Mouse (Mus musculus) liver, embryonic 12.5 days (tissue): ENCODE measurements at regions not wholly inside any gene's neighbourhood (a gene's known extent, or its start where the extent isn't known, plus 50 kb on each side); places are given as distances from the start of the nearest gene placed in this dataset.
"Not testable (repeated sequence)": the region's sequence is repeated elsewhere in the genome, so short reads cannot be mapped to it uniquely, and the experiment has no call there.

Experiments
- ATAC-seq: fragments of 200-750 bp; cut with Nextera tagmentation; 2 replicates; pipeline ENCODE4 v1.8.0; 2017; ENCODE audit warnings: moderate number of reproducible peaks, mild to moderate bottlenecking, moderate library complexity
- H3K27ac ChIP-seq: fragments of 300-500 bp; sonication (generic); 2 replicates; pipeline ENCODE4 v1.5.1; 2016; ENCODE audit warnings: mild to moderate bottlenecking
- H3K27me3 ChIP-seq: fragments of 300-500 bp; sonication (generic); replicated peaks from 2 replicates; pipeline ENCODE4 v1.6.1; 2016; ENCODE audit warnings: mild to moderate bottlenecking, moderate library complexity
- H3K36me3 ChIP-seq: fragments of 300-500 bp; sonication (generic); 2 replicates; pipeline ENCODE4 v1.6.1; 2016; ENCODE audit warnings: mild to moderate bottlenecking, moderate library complexity
- H3K4me1 ChIP-seq: fragments of 300-500 bp; sonication (generic); 2 replicates; pipeline ENCODE4 v1.6.1; 2016
- H3K4me2 ChIP-seq: fragments of 300-500 bp; sonication (generic); 2 replicates; pipeline ENCODE4 v1.6.1; 2016; ENCODE audit warnings: mild to moderate bottlenecking, moderate library complexity
- H3K4me3 ChIP-seq: fragments of 300-500 bp; sonication (generic); 2 replicates; pipeline ENCODE4 v1.5.1; 2016; ENCODE audit warnings: mild to moderate bottlenecking, moderate library complexity
- H3K9ac ChIP-seq: fragments of 300-500 bp; sonication (generic); 2 replicates; pipeline ENCODE4 v1.6.1; 2016; ENCODE audit warnings: mild to moderate bottlenecking, moderate library complexity
- H3K9me3 ChIP-seq: fragments of 300-500 bp; sonication (generic); replicated peaks from 2 replicates; pipeline ENCODE4 v1.6.1; 2016; ENCODE audit warnings: mild to moderate bottlenecking, moderate library complexity
- whole genome bisulfite sequencing: fragments of 180-500 bp; shearing (Covaris S2); methylation state at CpG from one replicate; pipeline ENCODE4 v1.1.7; 2016; ENCODE audit not compliant: insufficient replicate concordance; 5-methylcytosine and 5-hydroxymethylcytosine counted together

DNA sequence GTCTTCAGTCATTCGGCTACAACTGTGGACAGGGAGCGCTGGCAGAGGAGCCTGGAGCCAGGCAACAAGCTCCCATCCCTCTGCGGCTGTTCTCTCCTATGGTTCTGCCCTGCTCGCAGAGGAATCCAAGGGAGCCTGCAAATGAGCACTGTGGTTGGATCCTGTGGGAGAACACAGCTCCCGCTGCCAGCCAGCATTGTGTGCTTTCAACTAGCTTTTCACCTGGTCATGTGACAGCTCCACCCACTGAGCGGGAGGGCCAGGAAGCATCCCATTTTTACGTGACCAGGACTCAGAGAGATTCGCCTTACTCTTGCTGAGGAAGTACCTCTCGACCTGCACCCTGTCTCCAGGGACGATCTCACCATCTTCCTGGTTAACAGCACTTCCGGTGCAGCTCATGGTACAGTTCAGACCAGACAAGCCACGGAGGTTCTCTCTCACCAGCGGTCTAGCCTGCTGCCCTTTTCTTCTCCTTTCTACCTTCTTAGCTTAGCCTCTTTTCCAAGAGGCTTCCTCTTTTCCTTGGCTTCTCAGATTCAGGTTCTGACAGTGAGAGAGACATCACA, 186.7 kb upstream of the Kit start:
- Histone ChIP-seq H3K9me3 (no peaks in the 10 kb centered on the region), H3K27ac (no peak overlapping the region), H3K27me3 (0 out of 2 replicates have a peak, but pooled peaks cover 3% of the 10 kb centered on the region), H3K4me1 (peaks cover 27% of the 10 kb centered on the region), H3K36me3 (no peaks in the 10 kb centered on the region), H3K9ac (peak overlapping the region; percentile 47; the same call in 1 of the 2 replicates), H3K4me3 (peak overlapping the region; percentile 44), H3K4me2 (peak overlapping the region; percentile 56)
- 27% methylated on average over 13 of the region's 13 CpGs for WGBS
- ATAC-seq = peak; percentile 60

DNA sequence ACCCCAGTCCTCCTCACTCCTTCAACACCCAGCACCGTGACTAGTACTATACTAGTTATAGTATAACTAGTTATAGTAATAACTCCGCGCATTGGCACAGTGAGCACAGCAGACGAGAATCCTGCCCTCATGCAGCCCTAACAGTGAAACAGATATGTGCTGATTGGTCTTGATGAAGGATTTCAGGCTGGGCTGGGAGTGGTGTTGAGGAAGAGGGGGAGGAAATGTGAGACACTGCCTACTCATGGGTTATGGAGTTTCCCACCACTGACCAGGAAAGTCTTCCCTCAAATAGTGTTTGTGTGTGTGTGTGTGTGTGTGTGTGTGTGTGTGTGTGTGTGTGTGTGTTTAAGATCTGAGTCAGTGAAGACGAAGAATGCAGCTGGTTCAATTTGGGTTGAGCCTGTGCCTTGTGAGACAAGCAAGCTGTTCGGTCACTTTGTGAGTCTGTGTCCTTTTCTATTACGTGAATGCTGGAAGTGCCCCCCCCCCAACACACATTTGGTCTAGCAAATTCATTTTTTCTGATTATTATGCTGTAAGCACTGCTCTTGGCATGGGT, 185.9 kb upstream of the Kit start:
- 66% methylated on average over 7 of the region's 7 CpGs for WGBS
- Histone ChIP-seq H3K27ac (no peak overlapping the region; the same call in 1 of the 2 replicates), H3K4me3 (peak overlapping the region; percentile 44; the same call in 1 of the 2 replicates), H3K36me3 (no peaks in the 10 kb centered on the region), H3K9ac (no peak overlapping the region), H3K4me1 (peaks cover 27% of the 10 kb centered on the region), H3K4me2 (peak overlapping the region; percentile 56), H3K27me3 (peaks cover 3% of the 10 kb centered on the region; the same call in 1 of the 2 replicates), H3K9me3 (no peaks in the 10 kb centered on the region)
- no peak for ATAC-seq

DNA sequence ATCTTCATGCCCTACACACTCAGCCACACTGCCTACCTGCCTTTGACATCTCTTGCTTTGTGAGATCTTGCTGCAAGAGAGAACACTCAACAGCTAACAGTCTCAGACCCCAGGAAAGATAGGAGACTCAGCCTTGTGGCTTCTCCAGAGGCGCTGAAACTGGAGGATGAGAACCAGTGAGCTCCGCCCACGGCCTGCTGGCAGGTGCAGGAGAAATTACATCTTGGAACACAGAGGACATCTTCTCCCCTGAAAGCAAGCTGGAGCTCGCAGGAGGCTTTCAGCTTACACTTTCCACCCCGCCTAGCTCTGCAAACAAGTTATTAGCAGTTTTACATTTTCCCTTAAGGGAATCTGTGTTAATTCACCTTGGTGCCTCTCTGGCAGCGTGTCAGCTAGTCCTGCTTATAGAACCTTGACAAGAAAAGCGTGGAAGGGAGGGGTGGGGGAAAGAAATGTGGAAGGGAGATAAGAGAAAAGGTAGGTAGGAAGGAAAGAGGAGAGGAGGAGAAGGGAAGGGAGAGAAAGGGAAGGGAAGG, 185.2 kb upstream of the Kit start:
- ATAC-seq = no peak
- Histone ChIP-seq H3K27ac (no peak overlapping the region), H3K27me3 (peaks cover 3% of the 10 kb centered on the region; the same call in 1 of the 2 replicates), H3K4me1 (peaks cover 27% of the 10 kb centered on the region), H3K4me2 (no peak overlapping the region), H3K9me3 (no peaks in the 10 kb centered on the region), H3K4me3 (no peak overlapping the region), H3K36me3 (no peaks in the 10 kb centered on the region), H3K9ac (no peak overlapping the region)
- 60% methylated on average over 7 of the region's 7 CpGs for WGBS

DNA sequence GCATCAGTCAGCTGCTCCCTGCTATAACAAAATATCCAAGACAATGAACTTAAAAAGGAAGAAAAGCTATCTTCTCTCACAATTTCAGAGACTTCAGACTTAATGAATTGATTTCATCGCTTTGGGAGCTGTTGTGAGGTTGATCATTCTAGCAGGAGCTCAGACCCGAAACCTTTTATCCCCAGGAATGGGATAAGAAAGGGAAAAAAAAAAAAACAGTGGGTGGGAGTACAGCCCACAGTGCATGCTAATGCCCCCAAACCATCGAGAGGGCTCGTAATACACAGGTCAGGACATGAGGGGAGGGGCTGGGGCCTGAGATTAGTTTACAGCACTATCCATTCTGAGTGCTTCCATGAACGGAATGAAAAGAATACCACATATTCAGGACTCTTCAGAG, 175.9 kb upstream of the Kit start:
- no peaks in the 10 kb centered on the region for H3K9me3 ChIP-seq
- ATAC-seq = no peak
- H3K4me2 ChIP-seq = no peak overlapping the region
- no peaks in the 10 kb centered on the region for H3K36me3 ChIP-seq
- WGBS = 67% methylated on average over 5 of the region's 5 CpGs
- H3K27me3 ChIP-seq = no peaks in the 10 kb centered on the region
- no peaks in the 10 kb centered on the region for H3K4me1 ChIP-seq
- no peak overlapping the region for H3K4me3 ChIP-seq
- no peak overlapping the region for H3K27ac ChIP-seq
- no peak overlapping the region for H3K9ac ChIP-seq

DNA sequence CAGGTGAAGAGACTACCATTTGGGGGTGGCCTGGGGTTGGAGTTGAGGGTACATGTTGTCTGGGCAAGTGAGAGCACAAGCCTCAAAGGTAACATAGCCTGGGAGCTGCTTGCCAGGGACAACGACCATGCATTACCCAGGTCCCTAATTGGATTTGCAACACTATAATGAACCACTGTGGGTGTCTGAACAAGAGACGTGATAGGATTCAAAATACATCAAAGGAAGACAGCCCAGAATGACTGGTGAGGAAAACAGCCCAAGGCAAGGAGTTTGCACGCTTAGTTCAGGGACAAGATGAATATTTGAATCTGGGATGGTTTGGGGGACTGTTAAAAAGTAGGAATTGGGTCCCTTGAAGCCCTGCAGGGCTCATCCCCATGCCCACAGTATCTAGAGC, 173.0 kb upstream of the Kit start:
- Histone ChIP-seq H3K36me3 (no peaks in the 10 kb centered on the region), H3K9me3 (no peaks in the 10 kb centered on the region), H3K4me1 (no peaks in the 10 kb centered on the region), H3K9ac (no peak overlapping the region), H3K4me2 (no peak overlapping the region), H3K4me3 (no peak overlapping the region), H3K27me3 (no peaks in the 10 kb centered on the region), H3K27ac (no peak overlapping the region)
- WGBS = 65% methylated on average over 3 of the region's 3 CpGs
- ATAC-seq = no peak

DNA sequence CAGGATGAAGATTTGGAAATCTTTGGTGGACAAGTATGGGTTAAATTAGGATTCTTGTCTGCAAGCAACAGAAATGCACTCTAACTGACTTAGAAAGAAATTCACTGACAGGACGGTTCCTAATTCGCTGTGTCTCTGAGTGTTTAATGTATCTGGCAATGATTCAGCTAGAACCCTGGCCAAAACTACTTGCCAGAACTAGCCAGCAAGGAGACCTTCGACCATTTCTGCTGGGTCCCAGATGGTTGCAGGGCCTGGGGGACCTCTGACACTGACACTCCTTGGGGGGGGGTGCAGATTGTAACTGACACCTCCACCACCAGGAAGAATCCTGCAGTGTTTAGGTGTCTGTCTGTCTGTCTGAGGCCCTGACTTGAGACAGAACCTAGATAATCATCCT, 172.1 kb upstream of the Kit start:
- Histone ChIP-seq H3K4me1 (no peaks in the 10 kb centered on the region), H3K36me3 (no peaks in the 10 kb centered on the region), H3K4me3 (no peak overlapping the region), H3K27me3 (no peaks in the 10 kb centered on the region), H3K27ac (no peak overlapping the region), H3K4me2 (no peak overlapping the region), H3K9me3 (no peaks in the 10 kb centered on the region), H3K9ac (no peak overlapping the region)
- no peak for ATAC-seq
- WGBS = 70% methylated on average over 3 of the region's 3 CpGs

DNA sequence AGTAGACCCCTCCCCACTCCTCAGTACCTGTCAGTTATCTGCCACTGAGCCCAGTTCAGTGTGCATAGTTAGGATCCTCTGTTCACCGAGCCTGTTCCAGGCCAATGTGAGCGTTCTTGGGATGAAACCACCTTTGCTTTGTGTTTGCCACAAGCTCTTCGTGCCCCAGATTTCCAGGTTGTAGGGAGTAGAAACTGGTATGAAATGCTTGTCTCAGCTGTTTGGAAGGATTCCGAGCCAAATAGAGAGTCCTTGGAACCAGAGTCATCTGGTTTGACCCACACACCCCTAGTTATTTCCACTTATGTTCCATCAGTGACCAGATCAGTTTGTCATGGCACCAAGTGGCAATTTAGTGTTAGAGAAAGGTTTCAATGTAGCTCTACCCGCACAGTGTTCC, 171.2 kb upstream of the Kit start:
- H3K4me2 ChIP-seq = no peak overlapping the region
- H3K36me3 ChIP-seq = no peaks in the 10 kb centered on the region
- no peaks in the 10 kb centered on the region for H3K27me3 ChIP-seq
- no peak for ATAC-seq
- no peak overlapping the region for H3K4me3 ChIP-seq
- no peak overlapping the region for H3K27ac ChIP-seq
- no peaks in the 10 kb centered on the region for H3K4me1 ChIP-seq
- no peaks in the 10 kb centered on the region for H3K9me3 ChIP-seq
- WGBS = 65% methylated on average over 5 of the region's 5 CpGs
- no peak overlapping the region for H3K9ac ChIP-seq

DNA sequence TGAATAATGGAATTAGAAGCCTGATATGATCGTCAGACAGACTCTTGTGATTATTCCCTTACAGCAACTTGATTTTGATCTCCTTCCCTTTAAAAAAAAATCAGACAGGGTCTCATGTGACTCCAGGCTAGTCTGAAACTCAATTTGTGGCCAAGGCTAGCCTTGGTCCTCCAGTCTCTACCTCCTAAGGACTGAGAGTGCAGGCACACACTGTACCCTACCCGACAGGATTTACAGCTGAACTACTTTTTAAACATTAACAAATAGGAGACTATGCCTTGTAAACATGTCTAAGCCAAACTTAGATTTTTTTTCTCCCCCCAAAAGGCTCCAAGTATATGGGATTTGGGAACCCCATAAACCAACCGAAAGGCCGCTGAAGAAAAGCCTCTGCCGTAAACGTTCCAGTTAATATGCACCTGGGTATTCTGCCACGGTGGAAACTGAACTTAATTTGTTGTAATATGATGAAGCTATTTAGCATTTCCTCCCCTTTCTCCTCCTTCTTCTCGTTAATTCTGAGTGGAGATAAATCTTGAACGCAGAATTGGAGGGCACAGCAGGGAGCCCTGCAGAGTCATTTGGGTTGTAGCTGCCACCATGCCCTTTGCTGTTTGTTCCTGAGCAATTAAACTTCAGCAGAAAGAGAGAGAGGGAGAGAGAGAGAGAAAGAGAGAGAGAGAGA, 170.0 kb upstream of the Kit start:
- ATAC-seq = no peak
- Histone ChIP-seq H3K27ac (no peak overlapping the region), H3K36me3 (no peaks in the 10 kb centered on the region), H3K4me3 (no peak overlapping the region), H3K27me3 (no peaks in the 10 kb centered on the region), H3K4me2 (no peak overlapping the region), H3K4me1 (no peaks in the 10 kb centered on the region), H3K9me3 (no peaks in the 10 kb centered on the region), H3K9ac (no peak overlapping the region)
- WGBS = 65% methylated on average over 9 of the region's 9 CpGs

DNA sequence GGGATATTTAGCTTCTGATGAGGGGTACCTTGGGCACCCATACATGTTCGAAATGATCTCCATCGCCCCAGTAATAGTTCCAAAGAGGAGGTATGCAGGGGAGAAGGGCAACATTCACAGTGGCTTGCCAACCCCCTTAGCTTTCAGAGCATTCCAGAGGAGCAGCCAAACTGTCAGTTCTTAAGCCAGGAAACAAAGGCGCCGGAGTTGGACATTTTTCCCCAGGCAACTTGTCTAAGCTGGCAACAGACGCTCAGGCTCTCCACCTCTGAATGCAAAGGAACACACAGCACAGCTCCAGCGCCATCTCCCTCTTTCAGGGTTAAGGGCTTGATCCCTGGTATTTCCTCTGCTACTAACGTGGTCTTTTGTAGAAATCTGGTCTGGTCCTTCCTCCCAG, 169.2 kb upstream of the Kit start:
- H3K27ac ChIP-seq = no peak overlapping the region
- H3K4me2 ChIP-seq = no peak overlapping the region
- H3K9ac ChIP-seq = no peak overlapping the region
- H3K4me1 ChIP-seq = no peaks in the 10 kb centered on the region
- H3K4me3 ChIP-seq = no peak overlapping the region
- 67% methylated on average over 7 of the region's 7 CpGs for WGBS
- no peak for ATAC-seq
- no peaks in the 10 kb centered on the region for H3K27me3 ChIP-seq
- no peaks in the 10 kb centered on the region for H3K36me3 ChIP-seq
- no peaks in the 10 kb centered on the region for H3K9me3 ChIP-seq

DNA sequence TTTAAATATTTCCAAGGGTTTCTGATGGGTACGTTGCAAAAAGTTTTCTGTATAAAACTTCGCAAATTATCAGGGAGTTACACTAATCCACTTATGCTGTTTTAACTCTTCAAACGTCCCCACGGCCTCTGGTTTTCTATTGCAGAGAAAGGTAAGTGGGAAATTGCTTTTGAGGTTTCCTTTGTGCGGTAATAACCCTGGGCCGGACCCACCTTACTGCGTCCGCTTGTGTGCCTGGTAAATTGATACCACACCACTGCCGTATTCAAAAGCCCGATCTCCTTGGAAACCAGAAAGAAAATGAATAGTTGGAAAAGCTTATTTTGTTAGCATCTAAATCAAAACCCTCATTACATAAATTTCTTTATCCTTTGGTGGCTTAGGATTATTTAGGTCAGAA, 167.0 kb upstream of the Kit start:
- no peak overlapping the region for H3K4me2 ChIP-seq
- ATAC-seq = no peak
- 80% methylated on average over 10 of the region's 10 CpGs for WGBS
- H3K27ac ChIP-seq = no peak overlapping the region
- no peaks in the 10 kb centered on the region for H3K9me3 ChIP-seq
- H3K4me1 ChIP-seq = no peaks in the 10 kb centered on the region
- no peak overlapping the region for H3K9ac ChIP-seq
- no peak overlapping the region for H3K4me3 ChIP-seq
- H3K36me3 ChIP-seq = no peaks in the 10 kb centered on the region
- no peaks in the 10 kb centered on the region for H3K27me3 ChIP-seq

DNA sequence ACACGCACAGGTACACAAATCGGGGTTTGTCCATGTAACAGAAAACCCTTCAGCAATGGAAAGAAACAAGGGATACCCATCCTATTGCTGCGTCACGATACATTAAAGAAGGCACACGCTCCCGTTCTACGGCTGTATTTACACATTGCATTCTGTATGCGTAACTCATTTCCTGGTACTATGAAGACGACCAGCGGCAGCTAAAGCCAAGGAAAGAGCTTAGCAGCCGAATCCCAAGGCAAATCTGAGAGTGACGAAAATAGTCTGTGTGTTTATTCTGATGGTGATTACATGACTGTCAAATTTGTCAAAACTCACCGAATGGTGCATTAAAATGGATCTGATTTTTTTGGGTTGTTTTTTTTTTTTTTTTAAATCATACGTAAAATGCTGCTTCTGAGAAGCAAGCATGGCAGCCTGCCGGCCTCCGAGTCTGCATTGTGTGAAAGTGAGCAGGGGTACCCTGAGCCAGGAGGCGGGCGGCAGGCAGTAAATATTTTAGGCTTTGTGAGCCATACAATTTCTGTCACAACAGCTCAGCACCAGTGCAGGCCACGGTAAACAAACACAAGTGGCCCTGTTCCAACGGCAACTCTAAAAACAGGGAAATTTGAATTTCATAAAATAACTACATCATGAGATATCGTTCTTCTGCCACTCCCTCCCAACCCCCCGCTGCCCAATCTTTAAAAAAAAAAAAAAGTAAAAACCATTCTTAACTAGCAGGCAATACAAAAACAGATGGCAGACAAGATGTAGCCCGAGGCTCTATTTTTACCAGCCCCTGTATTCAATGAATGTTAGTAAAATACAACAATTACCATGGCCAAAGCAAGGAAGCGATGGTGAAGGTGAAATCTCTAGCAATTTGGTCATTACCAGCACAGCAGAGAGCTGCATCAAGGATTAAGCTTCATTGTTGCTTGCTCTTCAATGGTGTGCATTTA, 164.2 kb upstream of the Kit start:
- no peak for ATAC-seq
- Histone ChIP-seq H3K4me2 (no peak overlapping the region), H3K9me3 (no peaks in the 10 kb centered on the region), H3K36me3 (no peaks in the 10 kb centered on the region), H3K4me1 (no peaks in the 10 kb centered on the region), H3K4me3 (no peak overlapping the region), H3K27me3 (no peaks in the 10 kb centered on the region), H3K9ac (no peak overlapping the region), H3K27ac (no peak overlapping the region)
- 81% methylated on average over 24 of the region's 24 CpGs for WGBS

DNA sequence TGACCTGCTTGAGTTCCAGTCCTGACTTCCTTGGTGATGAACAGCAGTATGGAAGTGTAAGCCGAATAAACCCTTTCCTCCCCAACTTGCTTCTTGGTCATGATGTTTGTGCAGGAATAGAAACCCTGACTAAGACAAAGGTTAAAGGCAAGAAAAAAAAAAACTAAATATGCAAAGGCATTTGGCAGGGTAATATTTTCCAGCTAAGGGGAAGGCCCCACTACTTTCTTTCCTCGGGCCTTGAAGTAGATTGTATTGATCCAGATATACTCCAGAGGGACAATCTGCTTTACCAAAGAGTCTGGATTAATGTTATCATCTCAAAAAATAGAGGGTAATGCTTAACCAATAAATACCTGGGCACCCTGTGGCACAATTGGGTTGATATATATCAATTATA, 155.4 kb upstream of the Kit start:
- 87% methylated on average over 2 of the region's 2 CpGs for WGBS
- not testable (repeated sequence) for H3K4me3 ChIP-seq

More for the DNA sequence above, 155.4 kb upstream of the Kit start:
- H3K27me3 ChIP-seq, H3K9me3 ChIP-seq, H3K4me2 ChIP-seq, ATAC-seq, H3K4me1 ChIP-seq, H3K9ac ChIP-seq, H3K36me3 ChIP-seq, H3K27ac ChIP-seq: not testable (repeated sequence)
